Mouse (Mus musculus) macrophage (primary cell): Measurements from ENCODE around the gene H2afx. TPM values are rescaled to one million over a fixed set of nuclear protein-coding genes. Genes with fewer than 3 reads are reported as not detected.
"Not testable (repeated sequence)": the region's sequence is repeated elsewhere in the genome, so short reads cannot be mapped to it uniquely, and the experiment has no call there.

ENCODE experiments used
- H3K27ac ChIP-seq: fragments of 350-480 bp; formaldehyde crosslinking; 2 replicates; pipeline ENCODE4 v1.9.0; 2021
- H3K36me3 ChIP-seq: fragments of 350-480 bp; formaldehyde crosslinking; 2 replicates; pipeline ENCODE4 v1.9.0; 2021; ENCODE audit errors: inconsistent target
- H3K4me3 ChIP-seq: fragments of 350-480 bp; formaldehyde crosslinking; 2 replicates; pipeline ENCODE4 v1.9.0; 2021; ENCODE audit errors: inconsistent target
- H3K79me2 ChIP-seq: fragments of 350-480 bp; formaldehyde crosslinking; 2 replicates; pipeline ENCODE4 v1.9.0; 2021; ENCODE audit errors: inconsistent target
- WGBS: methylation state at CpG from one replicate; pipeline ENCODE4 v1.1.7; 2026; ENCODE audit warnings: inconsistent platforms; ENCODE audit not compliant: missing documents; 5-methylcytosine and 5-hydroxymethylcytosine counted together
- polyA plus RNA-seq: library from polyadenylated mRNA; stranded (reverse); fragments of 250-400 nt; gene quantifications from 3 replicates; pipeline ENCODE4 v1.2.4, GENCODE M21; 2018; ENCODE audit warnings: inconsistent platforms

H2afx gene
- polyA plus RNA-seq, 1 experiment from 2014 or later, result 7.9 TPM

GRCm38 (mm10) chr9:44325768-44326370, 8.6 kb upstream of the H2afx start, which contains the start of gene Dpagt1:
Dpagt1 (plus strand) TSS chr9:44326019.
- peak within 1 kb of the TSS; percentile 80 for H3K27ac ChIP-seq
- WGBS, result 2% methylated on average over 12 of the region's 12 CpGs
- peak within 1 kb of the TSS; percentile 76 for H3K4me3 ChIP-seq
- 0 out of 2 replicates have a peak, but pooled peaks cover 4% of the 10 kb centered on the region for H3K36me3 ChIP-seq
- peaks cover 21% of the 10 kb centered on the region for H3K79me2 ChIP-seq

DNA sequence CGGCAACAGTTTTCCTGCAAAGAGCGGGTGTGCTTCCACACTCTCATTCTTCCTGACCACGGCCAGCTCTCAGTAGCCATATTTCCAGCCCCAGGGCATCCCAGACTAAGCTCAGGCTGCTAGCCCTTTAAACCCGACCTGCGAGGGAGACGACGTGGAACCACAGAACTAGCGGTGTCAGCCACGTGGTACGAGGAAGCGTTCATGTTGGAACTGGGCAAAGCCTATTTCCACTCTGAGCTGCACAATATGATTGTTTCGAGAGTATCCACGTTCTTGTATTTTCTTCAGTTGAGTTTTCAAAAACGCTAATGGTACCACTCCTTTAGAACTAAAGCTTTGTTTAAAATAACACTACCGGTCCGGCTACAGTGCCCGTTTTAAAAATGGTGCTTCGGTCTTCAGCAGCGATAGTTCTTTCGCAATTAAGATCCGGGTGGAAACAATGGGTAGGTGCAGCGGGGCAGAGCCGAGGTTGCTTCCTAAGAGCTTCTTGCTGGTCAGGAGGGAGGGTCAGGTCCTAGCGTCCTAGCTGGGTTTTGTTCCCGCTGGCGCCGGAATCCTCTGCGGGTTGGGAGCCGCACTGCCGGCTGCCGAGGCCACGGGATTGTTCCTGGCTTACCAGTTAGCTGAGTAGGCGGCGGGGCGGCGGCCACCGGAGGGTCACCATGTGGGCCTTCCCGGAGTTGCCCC, 8.0 kb upstream of the H2afx start:
- WGBS, result 1% methylated on average over 38 of the region's 38 CpGs
- Histone ChIP-seq H3K27ac (peak overlapping the region; percentile 80), H3K4me3 (peak overlapping the region; percentile 76), H3K36me3 (peaks cover 5% of the 10 kb centered on the region; the same call in 1 of the 2 replicates), H3K79me2 (peaks cover 21% of the 10 kb centered on the region)

GRCm38 (mm10) chr9:44327064-44327711, 7.3 kb upstream of the H2afx start:
- Histone ChIP-seq H3K36me3 (peaks cover 10% of the 10 kb centered on the region; the same call in 1 of the 2 replicates), H3K27ac (peak overlapping the region; percentile 80), H3K4me3 (peak overlapping the region; percentile 76), H3K79me2 (peaks cover 21% of the 10 kb centered on the region)
- 3% methylated on average over 20 of the region's 22 CpGs for WGBS

DNA sequence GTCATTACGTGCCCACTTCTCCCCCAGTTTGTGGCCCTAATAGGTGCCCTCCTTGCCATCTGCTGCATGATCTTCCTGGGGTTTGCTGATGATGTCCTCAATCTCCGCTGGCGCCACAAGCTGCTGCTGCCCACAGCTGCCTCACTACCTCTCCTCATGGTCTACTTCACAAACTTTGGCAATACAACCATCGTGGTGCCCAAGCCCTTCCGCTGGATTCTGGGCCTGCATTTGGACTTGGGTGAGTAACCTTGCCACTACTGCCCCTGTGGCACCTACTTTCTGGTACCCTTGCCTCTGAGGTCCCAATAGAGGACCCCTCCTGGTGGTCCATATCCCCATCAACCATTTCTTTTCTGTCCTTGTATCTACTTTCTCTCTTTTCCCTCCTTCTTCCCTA, 6.6 kb upstream of the H2afx start:
- 91% methylated on average over 5 of the region's 5 CpGs for WGBS
- peak overlapping the region; percentile 76 for H3K4me3 ChIP-seq
- H3K79me2 ChIP-seq, result peaks cover 21% of the 10 kb centered on the region
- no peak overlapping the region for H3K27ac ChIP-seq
- peaks cover 17% of the 10 kb centered on the region for H3K36me3 ChIP-seq

DNA sequence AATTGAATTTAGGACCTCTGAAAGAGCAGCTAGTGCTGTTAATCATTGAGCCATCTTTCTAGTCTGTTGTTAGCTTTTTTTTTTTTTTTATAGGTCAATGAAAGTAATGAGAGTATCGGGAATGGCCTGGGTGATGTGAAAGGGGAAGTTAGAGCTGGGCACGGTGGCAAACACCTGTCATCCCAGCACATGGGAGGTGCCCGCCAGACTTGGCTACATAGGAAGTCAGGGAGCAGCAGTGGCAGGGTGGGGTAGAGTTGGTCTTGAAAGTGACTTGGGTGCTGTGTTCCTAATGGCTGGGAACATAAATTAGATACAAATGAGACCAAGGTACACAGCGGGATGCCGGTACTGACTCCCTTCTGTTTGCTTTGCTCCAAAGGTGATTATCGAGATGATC, 3.8 kb upstream of the H2afx start:
- H3K4me3 ChIP-seq, result no peak overlapping the region
- peaks cover 21% of the 10 kb centered on the region for H3K36me3 ChIP-seq
- 70% methylated on average over 6 of the region's 6 CpGs for WGBS
- H3K79me2 ChIP-seq, result peaks cover 25% of the 10 kb centered on the region
- H3K27ac ChIP-seq, result no peak overlapping the region

- peaks cover 37% of the 10 kb centered on the region for H3K79me2 ChIP-seq
- H3K27ac ChIP-seq, result no peak overlapping the region
- H3K4me3 ChIP-seq, result no peak overlapping the region
- H3K36me3 ChIP-seq, result peaks cover 21% of the 10 kb centered on the region
- 98% methylated on average over 13 of the region's 13 CpGs for WGBS
Measured at GRCm38 (mm10) chr9:44332918-44333638, 1.4 kb upstream of the H2afx start.

GRCm38 (mm10) chr9:44335331-44336092, 1.0 kb downstream of the H2afx start:
- peak overlapping the region; percentile 61 for H3K27ac ChIP-seq
- peaks cover 33% of the 10 kb centered on the region for H3K79me2 ChIP-seq
- H3K36me3 ChIP-seq, result peaks cover 18% of the 10 kb centered on the region
- WGBS, result 0% methylated on average over 50 of the region's 50 CpGs
- peak overlapping the region; percentile 78 for H3K4me3 ChIP-seq

DNA sequence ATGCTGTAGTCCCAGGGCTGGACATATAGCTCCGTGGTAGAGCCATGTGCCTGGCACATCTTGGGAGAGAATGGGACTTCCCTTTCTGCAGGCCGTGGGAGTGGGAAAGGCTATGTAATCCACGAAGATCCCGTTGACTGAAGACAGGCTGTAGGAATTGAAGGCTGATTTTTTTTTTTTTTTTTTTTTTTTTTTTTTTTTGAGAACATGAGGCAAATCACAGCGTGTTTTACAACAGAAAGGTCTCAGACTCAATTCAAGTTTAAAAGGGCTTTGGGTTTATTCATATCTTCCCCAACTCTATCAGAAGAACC, 1.6 kb downstream of the H2afx start:
- WGBS, result 0% methylated on average over 5 of the region's 5 CpGs
- peak overlapping the region; percentile 78 for H3K4me3 ChIP-seq
- H3K27ac ChIP-seq, result peak overlapping the region; percentile 61

GRCm38 (mm10) chr9:44336513-44336912, 2.0 kb downstream of the H2afx start:
- 58% methylated on average over 4 of the region's 4 CpGs for WGBS
- not testable (repeated sequence) for H3K27ac ChIP-seq
- peaks cover 43% of the 10 kb centered on the region for H3K79me2 ChIP-seq
- H3K36me3 ChIP-seq, result peaks cover 17% of the 10 kb centered on the region
- peak overlapping the region; percentile 78 for H3K4me3 ChIP-seq

More for the DNA sequence above, 1.6 kb downstream of the H2afx start:
- Histone ChIP-seq H3K36me3 (peaks cover 18% of the 10 kb centered on the region), H3K79me2 (peaks cover 39% of the 10 kb centered on the region)

GRCm38 (mm10) chr9:44336964-44337363, 2.5 kb downstream of the H2afx start:
- Histone ChIP-seq H3K36me3 (peaks cover 12% of the 10 kb centered on the region), H3K79me2 (peaks cover 48% of the 10 kb centered on the region), H3K4me3 (peak overlapping the region; percentile 78), H3K27ac (no peak overlapping the region)
- WGBS, result 72% methylated on average over 3 of the region's 3 CpGs

- WGBS, result 90% methylated on average over 9 of the region's 9 CpGs
- H3K4me3 ChIP-seq, result no peak overlapping the region
Measured at GRCm38 (mm10) chr9:44337436-44338169, 3.1 kb downstream of the H2afx start.

DNA sequence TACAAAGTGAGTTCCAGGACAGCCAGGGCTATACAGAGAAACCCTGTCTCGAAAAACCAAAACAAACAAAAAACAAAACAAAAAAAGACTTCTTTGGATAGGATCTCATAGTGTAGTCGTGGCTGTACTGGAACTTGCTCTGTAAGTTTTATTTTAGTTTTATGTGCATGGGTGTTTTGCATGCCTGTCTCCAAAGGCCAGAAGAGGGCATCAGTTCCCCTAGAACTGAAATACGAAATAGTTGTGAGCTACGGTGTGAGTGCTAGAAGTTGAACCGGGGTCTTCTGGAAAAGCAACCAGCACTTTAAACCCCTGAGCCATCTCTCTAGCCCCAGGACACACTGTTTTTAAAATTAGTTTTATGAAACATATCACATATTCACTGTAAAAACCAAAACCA, 4.1 kb downstream of the H2afx start:
- no peaks in the 10 kb centered on the region for H3K36me3 ChIP-seq
- H3K79me2 ChIP-seq, result peaks cover 64% of the 10 kb centered on the region
- WGBS, result 88% methylated on average over 5 of the region's 5 CpGs
- H3K27ac ChIP-seq, result no peak overlapping the region
- no peak overlapping the region for H3K4me3 ChIP-seq

More at GRCm38 (mm10) chr9:44337436-44338169, 3.1 kb downstream of the H2afx start:
- peaks cover 54% of the 10 kb centered on the region for H3K79me2 ChIP-seq
- H3K27ac ChIP-seq, result no peak overlapping the region
- peaks cover 8% of the 10 kb centered on the region for H3K36me3 ChIP-seq

GRCm38 (mm10) chr9:44341487-44341886, 7.0 kb downstream of the H2afx start:
- Histone ChIP-seq H3K27ac (no peak overlapping the region), H3K36me3 (no peaks in the 10 kb centered on the region), H3K4me3 (no peak overlapping the region), H3K79me2 (peaks cover 53% of the 10 kb centered on the region)
- 100% methylated on average over 5 of the region's 5 CpGs for WGBS
